Mouse (Mus musculus) left cerebral cortex, adult 2 months (tissue): Measurements from ENCODE around the gene Chaf1b. TPM values are rescaled to one million over a fixed set of nuclear protein-coding genes. Genes with fewer than 3 reads are reported as not detected.

Source experiments
- DNase-seq, 2 experiments: peaks; one replicate each; pipeline ENCODE4 v3.0.0; 2021 to 2022; ENCODE audit warnings: low spot score in 2 of 2, mixed read lengths in 1 of 2; ENCODE audit errors: extremely low spot score in 1 of 2
- H3K27ac ChIP-seq: fragments of 200-600 bp; 2 replicates; pipeline ENCODE4 v1.8.1; 2022
- H3K4me3 ChIP-seq: fragments of 200-600 bp; 2 replicates; pipeline ENCODE4 v1.8.1; 2022
- CTCF ChIP-seq: fragments of 200-600 bp; IDR thresholded peaks from 2 replicates; pipeline ENCODE4 v1.8.1; 2022; ENCODE audit warnings: antibody characterized with exemption, mild to moderate bottlenecking, moderate library complexity
- intact Hi-C: fragments of 180-260 bp; cut with DNase I; formaldehyde crosslinking; loops from one replicate; pipeline ENCODE4 v1.15.1; 2025
- total RNA-seq, 2 experiments: library from RNA; stranded (reverse); gene quantifications; 2 replicates each; pipeline ENCODE4 v1.2.3; 2021

The Chaf1b gene
- total RNA-seq, 2 experiments from 2014 or later, result 0.79 to 1.0 TPM

GRCm38 (mm10) chr16:93917712-93918678 is 34.3 kb downstream of the Chaf1b start:
- H3K27ac ChIP-seq, result no peak overlapping the region
- intact Hi-C loops, result loop anchor here (5.0 to 10.0 kb wide), 2 partner anchors 233 to 339 kb away; partner anchors contain the start of gene Cbr3
- peak; percentile 80 for TF ChIP-seq CTCF
- DNase-seq, result peak; percentile 77 to 86
- no peak overlapping the region for H3K4me3 ChIP-seq

GRCm38 (mm10) chr16:93918679-93919060 is 35.0 kb downstream of the Chaf1b start:
- Histone ChIP-seq H3K27ac (no peak overlapping the region), H3K4me3 (no peak overlapping the region)
- TF ChIP-seq CTCF, result no peak
- DNase-seq, result no peak
- intact Hi-C loops, result loop anchor here (5.0 to 10.0 kb wide), 2 partner anchors 234 to 339 kb away; partner anchors contain the start of gene Cbr3

- DNase-seq, result no peak
- no peak for TF ChIP-seq CTCF
- Histone ChIP-seq H3K4me3 (no peak overlapping the region), H3K27ac (no peak overlapping the region)
- intact Hi-C loops, result loop anchor here (5.0 to 10.0 kb wide), 2 partner anchors 234 to 338 kb away; partner anchors contain the start of gene Cbr3
Observed at GRCm38 (mm10) chr16:93919189-93919588, 35.5 kb downstream of the Chaf1b start.

- DNase-seq, result no peak
- H3K27ac ChIP-seq, result no peak overlapping the region
- TF ChIP-seq CTCF, result no peak
- no peak overlapping the region for H3K4me3 ChIP-seq
- intact Hi-C loops, result no loop called here
Observed at GRCm38 (mm10) chr16:93920673-93921072, 37.0 kb downstream of the Chaf1b start.

- DNase-seq, result no peak
- intact Hi-C loops, result no loop called here
- no peak for TF ChIP-seq CTCF
- Histone ChIP-seq H3K4me3 (no peak overlapping the region), H3K27ac (no peak overlapping the region)
Observed at GRCm38 (mm10) chr16:93922835-93923389, 39.2 kb downstream of the Chaf1b start.

GRCm38 (mm10) chr16:93923788-93924187 is 40.1 kb downstream of the Chaf1b start:
- TF ChIP-seq CTCF, result no peak
- H3K27ac ChIP-seq, result no peak overlapping the region
- no peak overlapping the region for H3K4me3 ChIP-seq
- DNase-seq, result no peak
- intact Hi-C loops, result no loop called here

GRCm38 (mm10) chr16:93925684-93926247 is 42.1 kb downstream of the Chaf1b start:
- no peak for DNase-seq
- no peak overlapping the region for H3K27ac ChIP-seq
- no peak overlapping the region for H3K4me3 ChIP-seq
- intact Hi-C loops, result no loop called here
- no peak for TF ChIP-seq CTCF

- Histone ChIP-seq H3K4me3 (no peak overlapping the region), H3K27ac (no peak overlapping the region)
- TF ChIP-seq CTCF, result no peak
- intact Hi-C loops, result no loop called here
- DNase-seq, result no peak
Observed at GRCm38 (mm10) chr16:93929370-93930032, 45.8 kb downstream of the Chaf1b start.

- no peak for DNase-seq
- TF ChIP-seq CTCF, result no peak
- intact Hi-C loops, result no loop called here
Observed at GRCm38 (mm10) chr16:93932185-93933168, 48.8 kb downstream of the Chaf1b start.

GRCm38 (mm10) chr16:93934588-93934987 is 50.9 kb downstream of the Chaf1b start:
- intact Hi-C loops, result no loop called here
- no peak for DNase-seq
- Histone ChIP-seq H3K27ac (no peak overlapping the region), H3K4me3 (no peak overlapping the region)
- no peak for TF ChIP-seq CTCF

More at GRCm38 (mm10) chr16:93932185-93933168, 48.8 kb downstream of the Chaf1b start:
- no peak overlapping the region for H3K4me3 ChIP-seq
- H3K27ac ChIP-seq, result no peak overlapping the region

GRCm38 (mm10) chr16:93935009-93935408 is 51.3 kb downstream of the Chaf1b start:
- Histone ChIP-seq H3K27ac (no peak overlapping the region), H3K4me3 (no peak overlapping the region)
- DNase-seq, result no peak
- intact Hi-C loops, result loop anchor here (5.0 kb wide), 1 partner anchor 82 kb away; no protein-coding TSS in a partner anchor
- TF ChIP-seq CTCF, result no peak
